Mouse (Mus musculus) kidney, postnatal 10 days (tissue): ENCODE results near the gene Zp1.

ENCODE experiments used
- DNase-seq: peaks from one replicate; pipeline ENCODE4 v3.0.0; 2021; ENCODE audit warnings: mixed read lengths

The Zp1 gene

GRCm38 (mm10) chr19:10920532-10920931 lies at the start of gene Zp1:
Zp1 (minus strand) TSS chr19:10920632.
- no peak for DNase-seq

- DNase-seq = no peak
These were observed 48.1 kb upstream of the Zp1 start for GRCm38 (mm10) chr19:10968578-10968977.

GRCm38 (mm10) chr19:10965721-10966120 lies 45.3 kb upstream of the Zp1 start:
- no peak for DNase-seq

- DNase-seq = no peak
These were observed 39.5 kb upstream of the Zp1 start for GRCm38 (mm10) chr19:10959978-10960346.

GRCm38 (mm10) chr19:10959085-10959977 lies 38.9 kb upstream of the Zp1 start:
- DNase-seq = peak; percentile 56

- DNase-seq = peak; percentile 82
These were observed 31.8 kb upstream of the Zp1 start for GRCm38 (mm10) chr19:10952021-10952939.

GRCm38 (mm10) chr19:10949558-10949957 lies 29.1 kb upstream of the Zp1 start:
- no peak for DNase-seq

- DNase-seq = peak; percentile 99
These were observed 28.7 kb upstream of the Zp1 start, which contains the start of gene Ccdc86 for GRCm38 (mm10) chr19:10949112-10949511. Ccdc86 (minus strand) TSS chr19:10949266.

- peak; percentile 26 for DNase-seq
These were observed 28.0 kb upstream of the Zp1 start for GRCm38 (mm10) chr19:10948416-10948815.

GRCm38 (mm10) chr19:10947219-10947618 lies 26.8 kb upstream of the Zp1 start:
- no peak for DNase-seq

GRCm38 (mm10) chr19:10946506-10946905 lies 26.1 kb upstream of the Zp1 start:
- DNase-seq = no peak

- no peak for DNase-seq
These were observed 23.5 kb upstream of the Zp1 start for GRCm38 (mm10) chr19:10943955-10944354.

GRCm38 (mm10) chr19:10940801-10941457 lies 20.5 kb upstream of the Zp1 start:
- peak; percentile 30 for DNase-seq

- peak; percentile 83 for DNase-seq
These were observed 19.8 kb upstream of the Zp1 start for GRCm38 (mm10) chr19:10940097-10940800.

- no peak for DNase-seq
These were observed 18.3 kb upstream of the Zp1 start for GRCm38 (mm10) chr19:10938771-10939170.

- DNase-seq = no peak
These were observed 16.7 kb upstream of the Zp1 start, which contains the start of gene Ptgdr2 for GRCm38 (mm10) chr19:10937110-10937563. Ptgdr2 (plus strand) TSS chr19:10937160.

- DNase-seq = no peak
These were observed 15.6 kb upstream of the Zp1 start for GRCm38 (mm10) chr19:10936077-10936476.

GRCm38 (mm10) chr19:10935029-10935428 lies 14.6 kb upstream of the Zp1 start:
- no peak for DNase-seq

- DNase-seq = no peak
These were observed 10.2 kb upstream of the Zp1 start for GRCm38 (mm10) chr19:10930641-10931040.

GRCm38 (mm10) chr19:10926666-10927065 lies 6.2 kb upstream of the Zp1 start:
- no peak for DNase-seq

GRCm38 (mm10) chr19:10926123-10926621 lies 5.7 kb upstream of the Zp1 start:
- DNase-seq = peak; percentile 35

- DNase-seq = no peak
These were observed 3.8 kb upstream of the Zp1 start for GRCm38 (mm10) chr19:10924220-10924619.
